Mouse (Mus musculus): ENCODE measurements around the gene Hoxb7. TPM values are rescaled to one million over a fixed set of nuclear protein-coding genes. Genes with fewer than 3 reads are reported as not detected.

Hoxb7 gene
- polyA plus RNA-seq, 1 experiment from 2014 or later = not detected

DNA sequence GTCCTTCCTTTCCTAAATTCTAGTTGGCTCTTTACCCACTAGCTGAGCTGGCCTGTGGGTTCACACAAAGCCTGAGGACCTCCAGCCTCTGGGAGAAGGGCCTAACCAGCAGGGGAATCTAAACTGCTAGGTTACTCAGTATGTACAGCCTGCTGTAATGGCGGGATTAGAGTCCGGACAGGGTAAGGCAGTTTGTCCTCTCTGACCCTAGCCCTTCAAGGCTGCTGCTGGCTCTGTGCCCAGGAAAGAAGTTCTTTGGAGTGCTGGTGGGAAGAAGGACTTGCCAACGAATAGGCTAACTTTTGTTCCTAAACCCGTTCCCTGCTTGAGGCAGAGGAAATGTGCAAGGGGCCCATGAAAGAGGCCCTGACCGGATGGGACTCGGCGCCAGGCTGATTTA is 20.5 kb upstream of the Hoxb7 start:
- H3K9me3 ChIP-seq (ENCODE audit: control insufficient read depth, low read length) = no peaks in the 10 kb centered on the region
- no peak overlapping the region for H3K4me3 ChIP-seq (ENCODE audit: low read depth, low read length)
- no peak overlapping the region for H3K9ac ChIP-seq (ENCODE audit: low read length)
- DNase-seq (ENCODE audit: low spot score) (no peak), ATAC-seq (replicated peaks; ENCODE audit: low FRiP score) (no peak)
- 2% methylated on average over 7 of the region's 7 CpGs for WGBS
- H3K27me3 ChIP-seq (ENCODE audit: control insufficient read depth, insufficient read depth, low read length) = peaks cover 96% of the 10 kb centered on the region
- no peaks in the 10 kb centered on the region for H3K36me3 ChIP-seq (ENCODE audit: control insufficient read depth, insufficient read depth, low read length)
- no peak overlapping the region for H3K4me2 ChIP-seq (ENCODE audit: low read depth, low read length, severe bottlenecking)
- no peaks in the 10 kb centered on the region for H3K4me1 ChIP-seq (replicated peaks; ENCODE audit: control insufficient read depth, insufficient read depth, low read length)
- H3K27ac ChIP-seq (ENCODE audit: low read depth, low read length) = no peak overlapping the region

DNA sequence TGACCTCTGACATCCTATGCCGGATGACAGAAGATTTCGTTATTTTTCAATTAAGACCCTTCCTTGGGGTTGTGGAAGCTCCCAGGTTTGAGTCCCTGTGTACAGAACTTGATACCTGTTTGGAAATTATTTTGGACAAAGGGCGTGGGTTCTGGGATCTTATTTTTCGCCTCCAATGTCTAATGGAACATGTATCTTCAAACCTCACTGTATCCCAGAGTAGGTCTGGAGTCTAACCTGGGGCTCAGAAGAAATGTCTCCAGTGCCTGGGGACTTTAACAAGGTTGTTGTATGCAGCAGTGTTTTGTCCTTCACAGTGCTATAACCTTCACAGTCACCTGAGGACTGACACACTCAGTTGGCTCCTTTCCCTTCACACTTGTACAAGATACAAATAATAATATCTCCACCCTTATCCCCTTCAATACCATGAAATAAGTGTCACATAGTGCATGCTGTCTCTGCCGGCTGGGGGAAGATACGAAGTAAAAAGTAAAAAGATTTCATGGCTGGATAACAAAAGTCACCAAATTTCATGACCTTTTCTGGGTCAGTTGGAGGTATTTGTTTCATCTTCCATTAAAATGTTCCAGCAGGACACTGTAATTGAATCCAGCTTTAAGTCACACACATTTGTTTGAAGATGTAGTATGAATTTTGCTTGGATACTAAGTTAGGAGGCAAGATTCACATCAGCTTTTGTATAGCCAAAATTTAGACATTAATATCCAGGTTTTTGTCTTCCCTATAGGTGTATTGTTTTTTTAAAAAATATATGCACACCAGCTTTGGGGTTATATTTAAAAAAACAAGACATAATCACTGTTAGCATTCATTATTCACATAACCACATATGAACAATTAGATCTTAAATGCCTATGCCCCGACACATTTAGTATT is 19.2 kb upstream of the Hoxb7 start:
- no peaks in the 10 kb centered on the region for H3K36me3 ChIP-seq (ENCODE audit: control insufficient read depth, insufficient read depth, low read length)
- no peak for DNase-seq (ENCODE audit: low spot score)
- H3K4me2 ChIP-seq (ENCODE audit: low read depth, low read length, severe bottlenecking) = no peak overlapping the region
- H3K9me3 ChIP-seq (ENCODE audit: control insufficient read depth, low read length) = no peaks in the 10 kb centered on the region
- H3K27me3 ChIP-seq (ENCODE audit: control insufficient read depth, insufficient read depth, low read length) = peaks cover 96% of the 10 kb centered on the region
- no peak overlapping the region for H3K9ac ChIP-seq (ENCODE audit: low read length)
- 0 out of 2 replicates have a peak, but pooled peaks cover 3% of the 10 kb centered on the region for H3K4me1 ChIP-seq (replicated peaks; ENCODE audit: control insufficient read depth, insufficient read depth, low read length)
- H3K27ac ChIP-seq (ENCODE audit: low read depth, low read length) = no peak overlapping the region
- no peak overlapping the region for H3K4me3 ChIP-seq (ENCODE audit: low read depth, low read length)
- ATAC-seq (replicated peaks; ENCODE audit: low FRiP score) = no peak
- 11% methylated on average over 7 of the region's 7 CpGs for WGBS

DNA sequence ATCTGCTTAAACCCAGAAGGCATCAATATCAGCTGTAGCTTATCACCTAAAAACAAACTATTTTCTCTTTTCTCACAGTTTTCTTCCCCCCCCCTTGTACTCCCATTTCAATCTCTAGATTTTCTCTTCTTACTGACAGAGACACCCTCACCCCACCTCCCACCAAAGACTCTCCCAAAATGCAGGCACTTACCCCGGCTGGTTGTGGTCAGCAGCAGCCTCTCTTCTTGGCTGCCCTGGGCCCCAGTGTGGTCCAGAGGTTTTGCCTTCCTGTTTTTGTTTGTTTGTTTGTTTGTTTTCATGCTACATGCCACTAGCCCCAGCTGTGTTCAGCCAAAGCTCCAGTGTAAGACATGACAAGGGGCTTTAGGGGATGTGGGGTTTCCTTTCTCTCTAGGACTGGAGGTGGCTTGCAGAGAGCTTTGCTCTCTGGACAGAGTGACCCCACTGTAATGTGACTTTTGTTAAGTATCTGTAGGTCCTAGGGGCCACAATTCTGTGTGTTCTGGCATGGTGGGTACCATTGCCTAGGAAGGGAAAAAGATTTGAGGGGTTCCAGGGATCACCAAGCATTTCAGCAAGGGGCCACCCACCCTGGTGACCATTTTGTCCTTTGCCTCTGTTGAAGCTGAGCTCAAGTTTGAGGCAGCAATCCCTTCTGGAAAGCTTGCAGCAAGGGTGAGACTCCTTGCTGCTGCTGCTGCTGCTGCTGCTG is 18.2 kb upstream of the Hoxb7 start:
- WGBS = 4% methylated on average over 1 of the region's 1 CpGs
- Histone ChIP-seq H3K4me1 (replicated peaks; ENCODE audit: control insufficient read depth, insufficient read depth, low read length) (0 out of 2 replicates have a peak, but pooled peaks cover 5% of the 10 kb centered on the region), H3K27me3 (ENCODE audit: control insufficient read depth, insufficient read depth, low read length) (peaks cover 96% of the 10 kb centered on the region), H3K4me2 (ENCODE audit: low read depth, low read length, severe bottlenecking) (no peak overlapping the region), H3K36me3 (ENCODE audit: control insufficient read depth, insufficient read depth, low read length) (no peaks in the 10 kb centered on the region), H3K4me3 (ENCODE audit: low read depth, low read length) (no peak overlapping the region), H3K27ac (ENCODE audit: low read depth, low read length) (no peak overlapping the region), H3K9ac (ENCODE audit: low read length) (no peak overlapping the region), H3K9me3 (ENCODE audit: control insufficient read depth, low read length) (no peaks in the 10 kb centered on the region)
- ATAC-seq (replicated peaks; ENCODE audit: low FRiP score) (no peak), DNase-seq (ENCODE audit: low spot score) (no peak)

DNA sequence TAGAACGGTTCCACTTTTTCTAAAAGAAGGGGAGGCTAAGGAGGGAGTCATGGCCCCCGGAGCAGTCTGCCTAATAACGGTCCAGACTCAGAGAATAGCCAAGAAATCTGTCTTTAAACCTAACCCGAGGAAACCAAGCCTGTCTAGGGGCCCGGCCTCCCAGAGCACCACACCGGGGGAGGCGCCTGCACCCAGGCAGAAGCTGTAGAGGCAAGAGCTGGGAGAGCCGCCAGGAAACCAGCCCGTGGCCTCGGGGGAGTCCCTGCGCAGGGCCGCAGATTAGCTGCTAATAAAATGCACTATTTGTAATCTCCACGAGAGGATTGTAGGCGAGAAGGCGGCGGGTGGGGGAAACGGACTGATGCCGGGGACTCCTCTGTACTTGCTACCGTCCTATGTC is 16.6 kb upstream of the Hoxb7 start:
- Histone ChIP-seq H3K4me1 (replicated peaks; ENCODE audit: control insufficient read depth, insufficient read depth, low read length) (0 out of 2 replicates have a peak, but pooled peaks cover 5% of the 10 kb centered on the region), H3K36me3 (ENCODE audit: control insufficient read depth, insufficient read depth, low read length) (no peaks in the 10 kb centered on the region)

DNA sequence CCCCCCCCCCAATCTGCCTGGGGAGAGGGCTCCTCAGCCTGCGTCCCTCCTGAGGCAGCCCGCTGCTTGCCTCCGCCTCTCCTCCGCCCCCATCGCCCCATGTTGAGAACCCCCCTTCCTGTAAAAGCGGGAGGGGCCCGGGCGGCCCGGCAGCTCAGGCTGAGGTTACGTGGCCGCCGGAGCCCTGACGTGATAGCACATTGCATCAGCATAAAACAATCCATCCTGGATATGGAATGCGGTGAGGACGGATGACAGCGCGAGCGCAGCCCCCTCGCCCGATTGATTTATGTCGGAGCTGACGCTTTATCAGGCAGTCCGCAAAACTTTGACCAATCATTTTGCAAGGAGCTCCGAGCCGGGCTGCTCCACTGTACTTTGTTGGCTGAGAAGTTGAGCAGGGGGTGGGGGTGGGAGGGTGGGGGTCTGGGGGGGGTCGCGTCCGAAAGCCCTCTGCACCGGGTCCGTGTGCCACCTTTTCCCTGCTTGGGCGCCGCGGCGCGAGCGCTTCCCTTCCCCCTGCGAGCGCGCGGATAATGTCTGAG is 15.4 kb upstream of the Hoxb7 start, which contains the start of gene Hoxb9:
Gene Hoxb9 (plus strand): TSS at position 462 of the 545 bp plus-strand sequence.
- no peak for ATAC-seq (replicated peaks; ENCODE audit: low FRiP score)
- under 1% methylated on average over 40 of the region's 40 CpGs for WGBS

More for the DNA sequence above, 16.6 kb upstream of the Hoxb7 start:
- Histone ChIP-seq H3K9me3 (ENCODE audit: control insufficient read depth, low read length) (no peaks in the 10 kb centered on the region), H3K4me3 (ENCODE audit: low read depth, low read length) (no peak overlapping the region), H3K27me3 (ENCODE audit: control insufficient read depth, insufficient read depth, low read length) (peaks cover 97% of the 10 kb centered on the region), H3K9ac (ENCODE audit: low read length) (no peak overlapping the region), H3K4me2 (ENCODE audit: low read depth, low read length, severe bottlenecking) (no peak overlapping the region), H3K27ac (ENCODE audit: low read depth, low read length) (no peak overlapping the region)
- WGBS = under 1% methylated on average over 19 of the region's 19 CpGs
- no peak for DNase-seq (ENCODE audit: low spot score)
- no peak for ATAC-seq (replicated peaks; ENCODE audit: low FRiP score)

DNA sequence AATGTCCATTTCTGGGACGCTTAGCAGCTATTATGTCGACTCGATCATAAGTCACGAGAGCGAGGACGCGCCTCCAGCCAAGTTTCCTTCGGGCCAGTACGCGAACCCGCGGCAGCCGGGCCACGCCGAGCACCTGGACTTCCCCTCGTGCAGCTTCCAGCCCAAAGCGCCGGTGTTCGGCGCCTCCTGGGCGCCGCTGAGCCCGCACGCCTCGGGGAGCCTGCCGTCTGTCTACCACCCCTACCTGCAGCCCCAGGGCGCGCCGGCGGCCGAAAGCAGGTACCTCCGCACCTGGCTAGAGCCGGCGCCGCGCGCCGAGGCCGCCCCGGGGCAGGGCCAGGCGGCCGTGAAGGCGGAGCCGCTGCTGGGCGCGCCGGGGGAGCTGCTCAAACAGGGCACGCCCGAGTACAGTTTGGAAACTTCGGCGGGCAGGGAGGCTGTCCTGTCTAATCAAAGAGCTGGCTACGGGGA is 14.8 kb upstream of the Hoxb7 start:
- no peak overlapping the region for H3K4me3 ChIP-seq (ENCODE audit: low read depth, low read length)
- WGBS = under 1% methylated on average over 52 of the region's 52 CpGs
- no peaks in the 10 kb centered on the region for H3K9me3 ChIP-seq (ENCODE audit: control insufficient read depth, low read length)
- no peak for ATAC-seq (replicated peaks; ENCODE audit: low FRiP score)
- 0 out of 2 replicates have a peak, but pooled peaks cover 5% of the 10 kb centered on the region for H3K4me1 ChIP-seq (replicated peaks; ENCODE audit: control insufficient read depth, insufficient read depth, low read length)
- no peak for DNase-seq (ENCODE audit: low spot score)
- H3K27me3 ChIP-seq (ENCODE audit: control insufficient read depth, insufficient read depth, low read length) = peaks cover 98% of the 10 kb centered on the region
- H3K4me2 ChIP-seq (ENCODE audit: low read depth, low read length, severe bottlenecking) = no peak overlapping the region
- no peak overlapping the region for H3K27ac ChIP-seq (ENCODE audit: low read depth, low read length)
- H3K36me3 ChIP-seq (ENCODE audit: control insufficient read depth, insufficient read depth, low read length) = no peaks in the 10 kb centered on the region
- H3K9ac ChIP-seq (ENCODE audit: low read length) = no peak overlapping the region

More for the DNA sequence above, 15.4 kb upstream of the Hoxb7 start, which contains the start of gene Hoxb9:
- Histone ChIP-seq H3K4me1 (replicated peaks; ENCODE audit: control insufficient read depth, insufficient read depth, low read length) (0 out of 2 replicates have a peak, but pooled peaks cover 5% of the 10 kb centered on the region), H3K36me3 (ENCODE audit: control insufficient read depth, insufficient read depth, low read length) (no peaks in the 10 kb centered on the region), H3K4me2 (ENCODE audit: low read depth, low read length, severe bottlenecking) (no peak within 1 kb of the TSS), H3K4me3 (ENCODE audit: low read depth, low read length) (no peak within 1 kb of the TSS), H3K27me3 (ENCODE audit: control insufficient read depth, insufficient read depth, low read length) (peaks cover 98% of the 10 kb centered on the region), H3K9me3 (ENCODE audit: control insufficient read depth, low read length) (no peaks in the 10 kb centered on the region), H3K27ac (ENCODE audit: low read depth, low read length) (no peak within 1 kb of the TSS), H3K9ac (ENCODE audit: low read length) (no peak within 1 kb of the TSS)
- DNase-seq (ENCODE audit: low spot score) = no peak

DNA sequence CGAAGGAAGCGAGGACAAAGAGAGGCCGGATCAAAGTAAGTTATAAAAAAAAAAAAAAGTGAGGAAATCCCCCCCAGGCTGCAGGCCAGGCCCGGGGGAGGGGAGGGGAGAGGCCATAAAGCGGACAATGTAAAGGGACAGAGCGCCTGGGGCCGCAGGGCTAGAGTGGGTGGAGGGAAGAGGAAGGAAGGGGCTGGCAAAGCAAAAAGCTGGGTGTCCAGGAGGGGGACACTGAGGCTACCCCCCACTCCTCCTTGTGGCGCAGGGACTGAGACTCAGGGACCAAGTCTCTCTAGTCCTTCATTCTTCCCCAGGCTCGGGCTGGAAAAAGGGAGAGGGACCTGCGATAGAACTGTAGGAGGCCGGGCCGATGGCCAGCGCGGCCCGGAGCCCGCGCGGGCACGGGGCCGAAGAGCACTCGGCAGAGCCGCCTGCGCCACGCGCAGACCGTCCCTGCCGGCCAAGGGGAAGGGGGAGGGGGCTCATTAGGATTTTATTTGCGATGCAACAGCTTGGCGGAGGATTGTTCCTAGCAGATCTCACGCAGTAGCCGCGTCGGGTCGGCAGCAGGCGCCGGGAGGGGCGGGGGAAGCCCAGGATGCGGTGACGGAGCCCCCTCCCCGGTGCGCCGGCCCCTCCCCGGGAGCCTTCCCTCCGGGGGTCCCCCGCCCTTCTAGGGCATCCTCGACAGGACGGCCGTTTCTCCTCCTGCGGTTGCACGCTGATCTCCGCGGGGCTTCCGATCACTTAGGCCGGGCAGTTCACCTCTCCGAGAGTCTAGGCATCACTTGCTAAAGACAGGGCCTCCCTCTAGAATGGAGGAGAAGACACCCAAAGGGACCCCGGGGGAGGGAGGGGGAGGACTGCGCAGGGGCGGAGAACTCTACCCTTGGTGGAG is 14.2 kb upstream of the Hoxb7 start:
- no peaks in the 10 kb centered on the region for H3K9me3 ChIP-seq (ENCODE audit: control insufficient read depth, low read length)
- H3K4me1 ChIP-seq (replicated peaks; ENCODE audit: control insufficient read depth, insufficient read depth, low read length) = 0 out of 2 replicates have a peak, but pooled peaks cover 5% of the 10 kb centered on the region
- H3K9ac ChIP-seq (ENCODE audit: low read length) = no peak overlapping the region
- no peak overlapping the region for H3K4me3 ChIP-seq (ENCODE audit: low read depth, low read length)
- under 1% methylated on average over 58 of the region's 58 CpGs for WGBS
- H3K27ac ChIP-seq (ENCODE audit: low read depth, low read length) = no peak overlapping the region
- no peak overlapping the region for H3K4me2 ChIP-seq (ENCODE audit: low read depth, low read length, severe bottlenecking)
- DNase-seq (ENCODE audit: low spot score) = no peak
- H3K27me3 ChIP-seq (ENCODE audit: control insufficient read depth, insufficient read depth, low read length) = peaks cover 98% of the 10 kb centered on the region
- ATAC-seq (replicated peaks; ENCODE audit: low FRiP score) = no peak
- no peaks in the 10 kb centered on the region for H3K36me3 ChIP-seq (ENCODE audit: control insufficient read depth, insufficient read depth, low read length)

All from forebrain, embryonic 11.5 days (tissue).